Mouse (Mus musculus) lung, postnatal 0 days (tissue): ENCODE measurements at regions not wholly inside any gene's neighbourhood (a gene's known extent, or its start where the extent isn't known, plus 50 kb on each side); places are given as distances from the start of the nearest gene placed in this dataset.

ENCODE experiments used
- CTCF ChIP-seq: IDR thresholded peaks from 2 replicates; pipeline ENCODE4 v1.5.1; 2016; ENCODE audit warnings: antibody characterized with exemption, mild to moderate bottlenecking
- EP300 ChIP-seq: IDR thresholded peaks from 2 replicates; pipeline ENCODE4 v1.6.1; 2016; ENCODE audit warnings: antibody characterized with exemption, mild to moderate bottlenecking, control low read depth

DNA sequence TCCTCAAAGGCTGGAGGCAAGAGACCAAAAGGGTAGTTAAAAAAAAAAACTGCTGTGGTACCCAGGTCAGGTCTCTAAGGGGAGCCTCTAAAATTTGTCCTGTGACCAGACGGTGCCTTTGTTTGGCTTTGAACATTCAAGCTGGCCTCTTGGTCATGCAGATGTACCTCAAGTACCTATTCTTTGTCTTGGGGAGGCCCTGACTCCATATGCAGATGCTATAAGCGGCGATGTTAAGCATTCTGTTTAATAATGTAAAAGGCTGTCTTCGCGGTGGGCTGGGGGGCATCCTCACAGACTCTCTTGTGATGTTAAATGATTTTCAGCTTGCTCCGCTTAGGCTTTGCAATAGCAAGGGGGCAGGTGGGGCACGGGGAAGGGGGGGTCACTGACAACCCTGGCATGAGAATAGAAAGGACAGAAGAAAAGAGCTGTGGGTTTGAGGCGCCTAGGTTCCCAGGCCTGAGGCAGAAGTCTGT, 85.8 kb upstream of the Pja1 start:
- no peak for TF ChIP-seq CTCF
- no peak for TF ChIP-seq EP300
